Mouse (Mus musculus) embryonic fibroblast, embryonic 13.5 days (primary cell): ENCODE data around the gene H2al1h.
"Not testable (repeated sequence)": the region's sequence is repeated elsewhere in the genome, so short reads cannot be mapped to it uniquely, and the experiment has no call there.

ENCODE experiments used
- CTCF ChIP-seq: IDR thresholded peaks from 2 replicates; pipeline ENCODE4 v1.5.1; 2011; ENCODE audit warnings: mild to moderate bottlenecking, control low read depth, low read length, moderate library complexity, borderline replicate concordance; ENCODE audit not compliant: insufficient read depth
- POLR2A ChIP-seq: IDR thresholded peaks from 2 replicates; pipeline ENCODE4 v1.6.1; 2011; ENCODE audit warnings: low read depth, mild to moderate bottlenecking, control low read depth, low read length, moderate library complexity

GRCm38 (mm10) chrX:11321192-11321591 is at the start of gene H2al1h:
- not testable (repeated sequence) for TF ChIP-seq CTCF, POLR2A
